Mouse (Mus musculus): ENCODE data around the gene Rrp9.

DNA sequence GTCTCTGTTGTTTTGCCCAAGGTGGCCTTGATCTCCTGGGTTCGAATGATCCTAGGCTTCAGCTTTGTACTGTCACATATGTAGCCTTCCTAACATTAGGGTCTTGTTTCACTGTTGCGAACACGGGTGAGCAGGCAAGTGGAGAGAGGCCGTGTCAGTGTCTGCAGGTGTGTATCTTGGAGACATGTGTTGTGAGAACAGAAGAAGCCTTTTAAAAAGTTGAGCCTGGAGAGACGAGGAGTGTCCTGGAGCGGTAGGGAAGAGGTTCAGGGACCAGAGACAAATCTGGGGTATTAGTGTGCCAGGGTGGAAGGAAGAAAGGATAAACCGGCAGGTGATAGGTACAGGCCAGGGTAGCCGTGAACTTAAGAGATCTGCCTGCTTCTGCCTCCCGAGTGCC lies 2.3 kb downstream of the Rrp9 start:
- TF ChIP-seq POLR2A (IDR thresholded peaks at IDR 0.05; ENCODE audit: borderline replicate concordance, extremely low read depth, low read depth, low read length) (no peak), CTCF (IDR thresholded peaks at IDR 0.05; ENCODE audit: insufficient read depth, low read length) (no peak)

Data from lung, adult 2 months (tissue).